Mouse (Mus musculus) lung, postnatal 0 days (tissue): ENCODE measurements around the gene Zfp385c. TPM values are rescaled to one million over a fixed set of nuclear protein-coding genes. Genes with fewer than 3 reads are reported as not detected.

Experiments used
- ATAC-seq: fragments of 200-750 bp; cut with Nextera tagmentation; 2 replicates; pipeline ENCODE4 v1.8.0; 2017; ENCODE audit warnings: moderate library complexity
- DNase-seq: peaks from one replicate; pipeline ENCODE4 v3.0.0-alpha.2; 2016; ENCODE audit warnings: low spot score
- H3K27ac ChIP-seq: fragments of 300-500 bp; sonication (generic); 2 replicates; pipeline ENCODE4 v1.5.1; 2014; ENCODE audit warnings: antibody characterized with exemption, mild to moderate bottlenecking, low read length, mixed read lengths
- H3K27me3 ChIP-seq: fragments of 300-500 bp; sonication (generic); replicated peaks from 2 replicates; pipeline ENCODE4 v1.6.1; 2014; ENCODE audit warnings: low read length, mixed read lengths; ENCODE audit not compliant: insufficient read depth
- H3K36me3 ChIP-seq: fragments of 300-500 bp; sonication (generic); 2 replicates; pipeline ENCODE4 v1.6.1; 2014; ENCODE audit warnings: low read length, mixed read lengths; ENCODE audit not compliant: insufficient read depth
- H3K4me1 ChIP-seq: fragments of 300-500 bp; sonication (generic); 2 replicates; pipeline ENCODE4 v1.6.1; 2014; ENCODE audit warnings: antibody characterized with exemption, low read depth, low read length, mixed read lengths; ENCODE audit not compliant: insufficient read depth
- H3K4me2 ChIP-seq: fragments of 300-500 bp; sonication (generic); replicated peaks from 2 replicates; pipeline ENCODE4 v1.6.1; 2014; ENCODE audit warnings: low read depth, mild to moderate bottlenecking, low read length, moderate library complexity, mixed read lengths
- H3K4me3 ChIP-seq: fragments of 300-500 bp; sonication (generic); 2 replicates; pipeline ENCODE4 v1.5.1; 2014; ENCODE audit warnings: low read depth, low read length
- H3K9ac ChIP-seq: fragments of 300-500 bp; sonication (generic); replicated peaks from 2 replicates; pipeline ENCODE4 v1.6.1; 2014; ENCODE audit warnings: low read depth, mild to moderate bottlenecking
- H3K9me3 ChIP-seq: fragments of 300-500 bp; sonication (generic); 2 replicates; pipeline ENCODE4 v1.6.1; 2016; ENCODE audit warnings: low read length, mixed read lengths
- CTCF ChIP-seq: IDR thresholded peaks from 2 replicates; pipeline ENCODE4 v1.5.1; 2016; ENCODE audit warnings: antibody characterized with exemption, mild to moderate bottlenecking
- EP300 ChIP-seq: IDR thresholded peaks from 2 replicates; pipeline ENCODE4 v1.6.1; 2016; ENCODE audit warnings: antibody characterized with exemption, mild to moderate bottlenecking, control low read depth
- WGBS: fragments of 180-500 bp; shearing (Covaris S2); extraction: QIAGEN DNeasy Blood & Tissue Kit; methylation state at CpG from one replicate; pipeline ENCODE4 v1.1.7; 2014; 5-methylcytosine and 5-hydroxymethylcytosine counted together
- polyA plus RNA-seq: library from polyadenylated mRNA; unstranded; fragments of >200 nt; fragmentation: Nextera tagmentation; extraction: Ambion mirVana; gene quantifications from 2 replicates; pipeline ENCODE4 v1.2.1, GENCODE M21; 2015

Gene Zfp385c
- polyA plus RNA-seq, 1 experiment from 2014 or later, result not detected

GRCm38 (mm10) chr11:100735954-100736745, 43.9 kb upstream of the Zfp385c start:
- H3K36me3 ChIP-seq, result no peaks in the 10 kb centered on the region
- H3K27ac ChIP-seq, result peak overlapping the region; percentile 20; the same call in 1 of the 2 replicates
- H3K4me3 ChIP-seq, result no peak overlapping the region; the same call in 1 of the 2 replicates
- WGBS, result 62% methylated on average over 14 of the region's 14 CpGs
- H3K27me3 ChIP-seq, result no peaks in the 10 kb centered on the region
- no peaks in the 10 kb centered on the region for H3K9me3 ChIP-seq
- TF ChIP-seq EP300 (no peak), CTCF (no peak)
- ATAC-seq (no peak), DNase-seq (no peak)
- no peak overlapping the region; the same call in 1 of the 2 replicates for H3K9ac ChIP-seq
- peaks cover 16% of the 10 kb centered on the region for H3K4me1 ChIP-seq
- peak overlapping the region; percentile 73 for H3K4me2 ChIP-seq

GRCm38 (mm10) chr11:100735134-100735865, 43.0 kb upstream of the Zfp385c start:
- ATAC-seq, result no peak
- DNase-seq, result no peak
- 85% methylated on average over 9 of the region's 9 CpGs for WGBS
- TF ChIP-seq EP300, result no peak
- TF ChIP-seq CTCF, result no peak
- Histone ChIP-seq H3K4me3 (no peak overlapping the region), H3K4me1 (peaks cover 16% of the 10 kb centered on the region), H3K4me2 (peak overlapping the region; percentile 73), H3K27me3 (no peaks in the 10 kb centered on the region), H3K36me3 (no peaks in the 10 kb centered on the region), H3K27ac (peak overlapping the region; percentile 20; the same call in 1 of the 2 replicates), H3K9ac (no peak overlapping the region; the same call in 1 of the 2 replicates), H3K9me3 (no peaks in the 10 kb centered on the region)

GRCm38 (mm10) chr11:100730477-100731205, 38.4 kb upstream of the Zfp385c start:
- no peak for ATAC-seq
- Histone ChIP-seq H3K27me3 (no peaks in the 10 kb centered on the region), H3K9me3 (no peaks in the 10 kb centered on the region), H3K4me3 (no peak overlapping the region), H3K4me1 (peaks cover under 1% of the 10 kb centered on the region; the same call in 1 of the 2 replicates), H3K36me3 (no peaks in the 10 kb centered on the region), H3K9ac (no peak overlapping the region), H3K4me2 (no peak overlapping the region), H3K27ac (no peak overlapping the region)
- no peak for DNase-seq
- 89% methylated on average over 6 of the region's 6 CpGs for WGBS
- TF ChIP-seq EP300 (no peak), CTCF (no peak)

- WGBS, result 77% methylated on average over 4 of the region's 4 CpGs
- Histone ChIP-seq H3K36me3 (no peaks in the 10 kb centered on the region), H3K27ac (no peak overlapping the region), H3K9ac (no peak overlapping the region), H3K27me3 (no peaks in the 10 kb centered on the region), H3K9me3 (no peaks in the 10 kb centered on the region), H3K4me1 (peaks cover 5% of the 10 kb centered on the region), H3K4me3 (no peak overlapping the region), H3K4me2 (no peak overlapping the region)
- DNase-seq (no peak), ATAC-seq (no peak)
- no peak for TF ChIP-seq EP300
- TF ChIP-seq CTCF, result no peak
Measured at GRCm38 (mm10) chr11:100729976-100730375, 37.7 kb upstream of the Zfp385c start.

- H3K36me3 ChIP-seq, result no peaks in the 10 kb centered on the region
- 82% methylated on average over 6 of the region's 6 CpGs for WGBS
- H3K27ac ChIP-seq, result no peak overlapping the region
- H3K4me3 ChIP-seq, result no peak overlapping the region
- DNase-seq (no peak), ATAC-seq (no peak)
- H3K4me2 ChIP-seq, result no peak overlapping the region
- H3K27me3 ChIP-seq, result no peaks in the 10 kb centered on the region
- no peaks in the 10 kb centered on the region for H3K9me3 ChIP-seq
- TF ChIP-seq CTCF (no peak), EP300 (no peak)
- H3K9ac ChIP-seq, result no peak overlapping the region
- H3K4me1 ChIP-seq, result peaks cover 13% of the 10 kb centered on the region
Measured at GRCm38 (mm10) chr11:100728601-100729000, 36.3 kb upstream of the Zfp385c start.

GRCm38 (mm10) chr11:100727201-100727600, 34.9 kb upstream of the Zfp385c start:
- 91% methylated on average over 3 of the region's 3 CpGs for WGBS
- no peak for DNase-seq

More at GRCm38 (mm10) chr11:100727201-100727600, 34.9 kb upstream of the Zfp385c start:
- ATAC-seq, result no peak
- no peak for TF ChIP-seq CTCF
- TF ChIP-seq EP300, result no peak
- no peaks in the 10 kb centered on the region for H3K9me3 ChIP-seq
- H3K4me1 ChIP-seq, result peaks cover 17% of the 10 kb centered on the region
- H3K36me3 ChIP-seq, result no peaks in the 10 kb centered on the region
- no peak overlapping the region for H3K27ac ChIP-seq
- no peak overlapping the region for H3K9ac ChIP-seq
- H3K4me2 ChIP-seq, result no peak overlapping the region
- H3K27me3 ChIP-seq, result no peaks in the 10 kb centered on the region
- H3K4me3 ChIP-seq, result no peak overlapping the region
